Mouse (Mus musculus): ENCODE results near the gene Ccdc113.

DNA sequence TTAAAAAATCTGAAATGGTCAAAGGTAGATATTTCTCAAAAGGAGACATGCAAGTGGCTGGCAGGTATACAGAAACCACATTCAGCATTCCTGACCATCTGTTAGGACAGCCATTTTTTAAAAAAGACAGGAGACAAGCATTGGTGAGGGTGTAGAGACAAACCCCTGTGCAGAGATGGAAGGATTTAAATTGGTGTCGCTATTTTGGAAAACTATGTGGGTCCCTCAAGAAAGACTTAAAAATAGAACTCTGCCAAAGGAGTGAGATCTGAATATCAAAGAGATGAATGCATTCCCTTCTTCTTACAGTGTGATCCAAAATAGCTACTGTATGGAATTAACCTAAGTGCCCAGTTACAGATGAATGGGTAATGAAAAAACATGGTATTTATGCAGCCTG lies 53.5 kb downstream of the Ccdc113 start:
- TF ChIP-seq CTCF (IDR thresholded peaks at IDR 0.05; ENCODE audit: low read depth) (no peak), EP300 (IDR thresholded peaks at IDR 0.05; ENCODE audit: low read depth) (no peak)

Data from liver, postnatal 0 days (tissue).